Mouse (Mus musculus): ENCODE measurements around the gene Cracr2a.

DNA sequence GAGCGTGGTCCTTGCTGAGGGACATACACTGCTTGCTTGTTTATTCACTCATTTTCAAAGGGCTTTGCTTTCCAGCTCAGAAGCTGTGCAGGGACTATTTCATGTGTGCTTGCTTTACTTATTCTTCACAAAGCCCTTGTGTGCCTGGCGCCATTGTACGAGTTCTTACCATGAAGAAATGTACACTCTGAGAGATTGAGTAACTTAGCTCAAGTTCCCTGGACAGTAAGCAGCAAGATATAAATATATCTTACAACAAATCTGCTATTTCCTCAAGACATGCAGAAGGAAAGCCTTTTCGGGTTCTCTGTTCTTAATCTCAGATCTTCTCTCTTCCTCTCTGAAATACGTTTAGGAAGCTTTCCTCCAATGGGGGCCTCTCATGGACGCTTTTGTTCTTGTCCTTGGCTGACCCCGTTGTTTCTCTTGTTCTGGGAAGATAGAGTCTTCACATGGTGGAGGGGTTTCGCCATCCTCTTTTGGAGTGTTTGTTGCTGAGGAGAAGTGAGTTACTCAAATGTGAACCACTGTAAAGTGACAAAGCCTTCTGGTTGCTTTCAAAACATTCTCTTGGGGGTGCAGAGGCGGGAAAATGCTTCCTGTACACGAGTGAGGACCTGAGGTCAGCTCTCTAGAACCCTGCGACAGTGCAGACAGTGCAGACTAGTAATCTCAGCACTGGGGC is 12.8 kb downstream of the Cracr2a start:
- TF ChIP-seq GATA1 (IDR thresholded peaks at IDR 0.05; ENCODE audit: borderline replicate concordance, low read length) = no peak
- TF ChIP-seq FLI1 (IDR thresholded peaks at IDR 0.05; ENCODE audit: low read length) = no peak

Data from megakaryocyte, embryonic 14.5 days (primary cell).